Comparison of ENCODE assay signal across 14 mouse cellular contexts in the genomic region with DNA sequence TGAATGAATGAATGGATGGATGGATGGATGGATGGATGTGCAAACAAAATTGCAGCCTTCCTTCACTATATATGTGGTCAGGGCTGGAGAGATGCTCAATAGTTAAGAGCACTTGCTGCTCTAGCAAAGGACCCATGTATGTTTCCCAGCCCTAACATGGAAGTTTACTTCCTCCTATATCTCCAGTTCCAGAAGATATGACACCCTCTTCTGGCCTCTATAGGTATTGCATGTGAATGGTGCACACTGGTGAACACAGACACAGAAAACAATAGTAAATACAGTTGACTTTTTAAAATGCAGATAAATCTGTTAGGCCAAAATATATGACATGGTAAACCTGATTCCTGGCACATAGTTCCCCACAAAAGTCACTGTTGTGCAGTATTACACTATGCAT.
DNase-seq lines count a peak whose midpoint lies in the region; ATAC-seq and TF ChIP-seq lines count a peak whose summit lies in the region.
"Had no signal": no experiment of that assay in that cellular context is flagged by ENCODE, and none has a peak within 500 bp of the region (broad histone marks: within the 10 kb centered on the region; RNA-seq: fewer than 3 reads in every experiment).

No protein-coding gene starts in this region.

- ATAC-seq in forebrain, postnatal 0 days = no peak
- no peak for ATAC-seq in forebrain, embryonic 16.5 days
- no peak for ATAC-seq in midbrain, embryonic 11.5 days (ENCODE audit: low FRiP score)
- no peak for ATAC-seq in midbrain, embryonic 13.5 days
- no peak for ATAC-seq in stomach, postnatal 0 days (ENCODE audit: low FRiP score, low TSS enrichment)

- peak; percentile 19; the same call in 1 of the 2 replicates for TF ChIP-seq CTCF in forebrain, postnatal 0 days (IDR thresholded peaks at IDR 0.05; ENCODE audit: low read depth)
- peak; percentile 47 for TF ChIP-seq CTCF in stomach, postnatal 0 days (IDR thresholded peaks at IDR 0.05; ENCODE audit: low read depth)

- no peak overlapping the region for H3K4me2 ChIP-seq in forebrain, postnatal 0 days (ENCODE audit: low read depth)
- H3K4me2 ChIP-seq in forebrain, embryonic 16.5 days (ENCODE audit: low read length) = no peak overlapping the region
- no peak overlapping the region for H3K4me2 ChIP-seq in midbrain, embryonic 11.5 days
- H3K4me2 ChIP-seq in midbrain, embryonic 13.5 days (replicated peaks) = no peak overlapping the region
- H3K4me2 ChIP-seq in stomach, postnatal 0 days (replicated peaks; ENCODE audit: low read depth) = no peak overlapping the region
- H3K4me2 ChIP-seq: limb, embryonic 15.5 days had no signal

- no peaks in the 10 kb centered on the region for H3K4me1 ChIP-seq in forebrain, postnatal 0 days (ENCODE audit: insufficient read depth)
- H3K4me1 ChIP-seq in forebrain, embryonic 16.5 days (replicated peaks; ENCODE audit: control insufficient read depth, insufficient read depth, low read length) = no peaks in the 10 kb centered on the region
- no peaks in the 10 kb centered on the region for H3K4me1 ChIP-seq in midbrain, embryonic 11.5 days (ENCODE audit: control insufficient read depth, insufficient read depth, low read length)
- no peaks in the 10 kb centered on the region for H3K4me1 ChIP-seq in midbrain, embryonic 13.5 days (replicated peaks)
- no peaks in the 10 kb centered on the region for H3K4me1 ChIP-seq in stomach, postnatal 0 days (replicated peaks; ENCODE audit: control insufficient read depth, insufficient read depth)

- H3K9me3 ChIP-seq in forebrain, postnatal 0 days (ENCODE audit: low read length) = no peaks in the 10 kb centered on the region
- no peaks in the 10 kb centered on the region for H3K9me3 ChIP-seq in forebrain, embryonic 16.5 days (ENCODE audit: control insufficient read depth, low read length)
- H3K9me3 ChIP-seq in midbrain, embryonic 11.5 days (ENCODE audit: control insufficient read depth, low read length) = no peaks in the 10 kb centered on the region
- no peaks in the 10 kb centered on the region for H3K9me3 ChIP-seq in midbrain, embryonic 13.5 days
- H3K9me3 ChIP-seq in stomach, postnatal 0 days (ENCODE audit: control insufficient read depth, low read length) = no peaks in the 10 kb centered on the region
- H3K9me3 ChIP-seq: limb, embryonic 15.5 days; megakaryocyte, embryonic 14.5 days had no signal

- no peak overlapping the region for H3K27ac ChIP-seq in forebrain, postnatal 0 days (ENCODE audit: low read depth, low read length)
- H3K27ac ChIP-seq in forebrain, embryonic 16.5 days (ENCODE audit: low read length) = no peak overlapping the region
- H3K27ac ChIP-seq in midbrain, embryonic 11.5 days (ENCODE audit: low read depth, low read length) = no peak overlapping the region
- no peak overlapping the region for H3K27ac ChIP-seq in midbrain, embryonic 13.5 days
- no peak overlapping the region for H3K27ac ChIP-seq in stomach, postnatal 0 days (replicated peaks)
- H3K27ac ChIP-seq: limb, embryonic 15.5 days had no signal

- H3K9ac ChIP-seq in forebrain, postnatal 0 days = no peak overlapping the region
- no peak overlapping the region for H3K9ac ChIP-seq in forebrain, embryonic 16.5 days (replicated peaks; ENCODE audit: low read depth, low read length)
- no peak overlapping the region for H3K9ac ChIP-seq in midbrain, embryonic 11.5 days (ENCODE audit: low read length)
- no peak overlapping the region for H3K9ac ChIP-seq in midbrain, embryonic 13.5 days (replicated peaks)
- H3K9ac ChIP-seq in stomach, postnatal 0 days (ENCODE audit: low read length) = no peak overlapping the region
- H3K9ac ChIP-seq: limb, embryonic 15.5 days had no signal

- no peaks in the 10 kb centered on the region for H3K27me3 ChIP-seq in forebrain, postnatal 0 days (ENCODE audit: insufficient read depth, low read length)
- no peaks in the 10 kb centered on the region for H3K27me3 ChIP-seq in forebrain, embryonic 16.5 days (replicated peaks; ENCODE audit: control insufficient read depth, insufficient read depth, low read length)
- H3K27me3 ChIP-seq in midbrain, embryonic 11.5 days (ENCODE audit: control insufficient read depth, insufficient read depth, low read length) = no peaks in the 10 kb centered on the region
- H3K27me3 ChIP-seq in midbrain, embryonic 13.5 days = no peaks in the 10 kb centered on the region
- no peaks in the 10 kb centered on the region for H3K27me3 ChIP-seq in stomach, postnatal 0 days (ENCODE audit: control insufficient read depth, insufficient read depth, low read length)
- H3K27me3 ChIP-seq: limb, embryonic 15.5 days; megakaryocyte, embryonic 14.5 days had no signal

- no peaks in the 10 kb centered on the region for H3K36me3 ChIP-seq in forebrain, postnatal 0 days (ENCODE audit: insufficient read depth)
- H3K36me3 ChIP-seq in forebrain, embryonic 16.5 days (ENCODE audit: control insufficient read depth, insufficient read depth) = no peaks in the 10 kb centered on the region
- H3K36me3 ChIP-seq in midbrain, embryonic 11.5 days (ENCODE audit: control insufficient read depth, insufficient read depth, low read length) = no peaks in the 10 kb centered on the region
- H3K36me3 ChIP-seq in midbrain, embryonic 13.5 days = no peaks in the 10 kb centered on the region
- H3K36me3 ChIP-seq in stomach, postnatal 0 days (ENCODE audit: control insufficient read depth, insufficient read depth, low read length) = no peaks in the 10 kb centered on the region
- H3K36me3 ChIP-seq: limb, embryonic 15.5 days had no signal

- TF ChIP-seq EP300 in stomach, postnatal 0 days (optimal IDR thresholded peaks at IDR 0.05) = no peak

- no peak for DNase-seq in forebrain, postnatal 0 days
- DNase-seq in midbrain, embryonic 11.5 days (ENCODE audit: low spot score, missing footprints) = peak; percentile 83
- peak; percentile 15 for DNase-seq in c-Kit-positive CD71-positive TER-119-negative erythroid progenitor cells, embryonic 14.5 days (ENCODE audit: low read depth)
- DNase-seq in stomach, postnatal 0 days (ENCODE audit: low spot score) = no peak
- DNase-seq in adipocyte (ENCODE audit: low spot score) = no peak
- no peak for DNase-seq in testis, postnatal 14 days (ENCODE audit: low spot score)
- DNase-seq: cerebellum, adult 11 months; embryo, embryonic 11 days; heart, postnatal 14 days; kidney, adult 11 months had no signal

- H3K4me3 ChIP-seq in forebrain, postnatal 0 days (ENCODE audit: low read depth, low read length) = no peak overlapping the region
- H3K4me3 ChIP-seq in forebrain, embryonic 16.5 days (replicated peaks; ENCODE audit: low read length) = no peak overlapping the region
- H3K4me3 ChIP-seq in midbrain, embryonic 11.5 days (ENCODE audit: low read depth, low read length) = no peak overlapping the region
- no peak overlapping the region for H3K4me3 ChIP-seq in midbrain, embryonic 13.5 days (replicated peaks)
- no peak overlapping the region for H3K4me3 ChIP-seq in stomach, postnatal 0 days (ENCODE audit: low read depth, low read length)
- H3K4me3 ChIP-seq: limb, embryonic 15.5 days; megakaryocyte, embryonic 14.5 days had no signal

Comparison
In these comparisons a context has a peak if more than half of its experiments do, and no peak if none do; other contexts are left out.
1. DNase-seq: peak in midbrain, embryonic 11.5 days (single experiment) and c-Kit-positive CD71-positive TER-119-negative erythroid progenitor cells, embryonic 14.5 days (single experiment); none in forebrain, postnatal 0 days (single experiment), stomach, postnatal 0 days (single experiment), adipocyte (single experiment) and testis, postnatal 14 days (single experiment).